Mouse (Mus musculus) layer of hippocampus, adult 9-10 months (tissue): ENCODE data around the gene Nim1k.

ENCODE experiments used
- DNase-seq: peaks from one replicate; pipeline ENCODE4 v3.0.0; 2022; ENCODE audit warnings: low spot score

The Nim1k gene

GRCm38 (mm10) chr13:119755681-119756471 is at the start of gene Nim1k:
TSS of gene Nim1k (minus strand) at chr13:119755882.
- DNase-seq: no peak

GRCm38 (mm10) chr13:119797656-119798055 is 42.0 kb upstream of the Nim1k start:
- no peak for DNase-seq

GRCm38 (mm10) chr13:119792791-119793404 is 37.2 kb upstream of the Nim1k start:
- DNase-seq: no peak

GRCm38 (mm10) chr13:119791580-119792135 is 36.0 kb upstream of the Nim1k start:
- DNase-seq: no peak

GRCm38 (mm10) chr13:119790761-119791579 is 35.3 kb upstream of the Nim1k start, which contains the start of gene Zfp131:
TSS of gene Zfp131 (minus strand) at chr13:119790889.
- peak; percentile 61 for DNase-seq

GRCm38 (mm10) chr13:119789851-119790717 is 34.4 kb upstream of the Nim1k start:
- DNase-seq: peak; percentile 15

GRCm38 (mm10) chr13:119783581-119783980 is 27.9 kb upstream of the Nim1k start:
- no peak for DNase-seq

GRCm38 (mm10) chr13:119768541-119768940 is 12.9 kb upstream of the Nim1k start:
- DNase-seq: no peak

- DNase-seq: no peak
Observed at GRCm38 (mm10) chr13:119766480-119766879, 10.8 kb upstream of the Nim1k start.

- no peak for DNase-seq
Observed at GRCm38 (mm10) chr13:119756831-119757230, 1.1 kb upstream of the Nim1k start.

GRCm38 (mm10) chr13:119755141-119755547 is 538 bp downstream of the Nim1k start:
- no peak for DNase-seq

GRCm38 (mm10) chr13:119754635-119755020 is 1.1 kb downstream of the Nim1k start:
- DNase-seq: no peak

- no peak for DNase-seq
Observed at GRCm38 (mm10) chr13:119753859-119754634, 1.6 kb downstream of the Nim1k start.

GRCm38 (mm10) chr13:119746930-119747329 is 8.8 kb downstream of the Nim1k start:
- no peak for DNase-seq

- DNase-seq: no peak
Observed at GRCm38 (mm10) chr13:119743470-119743869, 12.2 kb downstream of the Nim1k start.

GRCm38 (mm10) chr13:119742711-119743415 is 12.8 kb downstream of the Nim1k start:
- no peak for DNase-seq

- no peak for DNase-seq
Observed at GRCm38 (mm10) chr13:119741390-119742237, 14.1 kb downstream of the Nim1k start.

- DNase-seq: no peak
Observed at GRCm38 (mm10) chr13:119731448-119731847, 24.2 kb downstream of the Nim1k start.

GRCm38 (mm10) chr13:119729406-119729805 is 26.3 kb downstream of the Nim1k start:
- no peak for DNase-seq
